Mouse (Mus musculus): ENCODE results near the gene Fam234b. TPM values are rescaled to one million over a fixed set of nuclear protein-coding genes. Genes with fewer than 3 reads are reported as not detected.

Fam234b gene
- polyA plus RNA-seq, 1 experiment, result 0.95 TPM

GRCm38 (mm10) chr6:135202668-135203067, 4.9 kb downstream of the Fam234b start:
- Histone ChIP-seq H3K4me3 (replicated peaks) (no peak overlapping the region), H3K27me3 (ENCODE audit: control insufficient read depth) (no peaks in the 10 kb centered on the region), H3K9me3 (ENCODE audit: control insufficient read depth, low read length) (no peaks in the 10 kb centered on the region), H3K4me1 (ENCODE audit: control insufficient read depth) (peaks cover 74% of the 10 kb centered on the region), H3K36me3 (ENCODE audit: control insufficient read depth) (peaks cover 68% of the 10 kb centered on the region)
- TF ChIP-seq GATA1 (IDR thresholded peaks at IDR 0.05; ENCODE audit: low read length), result no peak
- TF ChIP-seq TAL1 (IDR thresholded peaks at IDR 0.05; ENCODE audit: low read length), result no peak

GRCm38 (mm10) chr6:135203737-135204136, 6.0 kb downstream of the Fam234b start:
- peaks cover 77% of the 10 kb centered on the region for H3K36me3 ChIP-seq (ENCODE audit: control insufficient read depth)
- peaks cover 76% of the 10 kb centered on the region for H3K4me1 ChIP-seq (ENCODE audit: control insufficient read depth)
- no peaks in the 10 kb centered on the region for H3K27me3 ChIP-seq (ENCODE audit: control insufficient read depth)
- no peak overlapping the region for H3K4me3 ChIP-seq (replicated peaks)
- TF ChIP-seq TAL1 (IDR thresholded peaks at IDR 0.05; ENCODE audit: low read length), result no peak
- no peak for TF ChIP-seq GATA1 (IDR thresholded peaks at IDR 0.05; ENCODE audit: low read length)
- H3K9me3 ChIP-seq (ENCODE audit: control insufficient read depth, low read length), result no peaks in the 10 kb centered on the region

- Histone ChIP-seq H3K36me3 (ENCODE audit: control insufficient read depth) (peaks cover 81% of the 10 kb centered on the region), H3K9me3 (ENCODE audit: control insufficient read depth, low read length) (no peaks in the 10 kb centered on the region), H3K4me3 (replicated peaks) (no peak overlapping the region), H3K4me1 (ENCODE audit: control insufficient read depth) (peaks cover 72% of the 10 kb centered on the region), H3K27me3 (ENCODE audit: control insufficient read depth) (no peaks in the 10 kb centered on the region)
- TF ChIP-seq GATA1 (IDR thresholded peaks at IDR 0.05; ENCODE audit: low read length), result no peak
- TF ChIP-seq TAL1 (IDR thresholded peaks at IDR 0.05; ENCODE audit: low read length), result no peak
Observed at GRCm38 (mm10) chr6:135204869-135205268, 7.1 kb downstream of the Fam234b start.

- H3K9me3 ChIP-seq (ENCODE audit: control insufficient read depth, low read length), result no peaks in the 10 kb centered on the region
- peaks cover 71% of the 10 kb centered on the region for H3K4me1 ChIP-seq (ENCODE audit: control insufficient read depth)
- peaks cover 81% of the 10 kb centered on the region for H3K36me3 ChIP-seq (ENCODE audit: control insufficient read depth)
- H3K4me3 ChIP-seq (replicated peaks), result no peak overlapping the region
- no peak for TF ChIP-seq TAL1 (IDR thresholded peaks at IDR 0.05; ENCODE audit: low read length)
- no peak for TF ChIP-seq GATA1 (IDR thresholded peaks at IDR 0.05; ENCODE audit: low read length)
- H3K27me3 ChIP-seq (ENCODE audit: control insufficient read depth), result no peaks in the 10 kb centered on the region
Observed at GRCm38 (mm10) chr6:135205802-135206201, 8.0 kb downstream of the Fam234b start.

- H3K9me3 ChIP-seq (ENCODE audit: control insufficient read depth, low read length), result no peaks in the 10 kb centered on the region
- TF ChIP-seq GATA1 (IDR thresholded peaks at IDR 0.05; ENCODE audit: low read length), result no peak
- TF ChIP-seq TAL1 (IDR thresholded peaks at IDR 0.05; ENCODE audit: low read length), result no peak
- H3K36me3 ChIP-seq (ENCODE audit: control insufficient read depth), result peaks cover 81% of the 10 kb centered on the region
- H3K4me1 ChIP-seq (ENCODE audit: control insufficient read depth), result peaks cover 73% of the 10 kb centered on the region
- no peaks in the 10 kb centered on the region for H3K27me3 ChIP-seq (ENCODE audit: control insufficient read depth)
- no peak overlapping the region for H3K4me3 ChIP-seq (replicated peaks)
Observed at GRCm38 (mm10) chr6:135206909-135207308, 9.1 kb downstream of the Fam234b start.

- no peaks in the 10 kb centered on the region for H3K9me3 ChIP-seq (ENCODE audit: control insufficient read depth, low read length)
- H3K4me3 ChIP-seq (replicated peaks), result peak overlapping the region; percentile 33
- no peaks in the 10 kb centered on the region for H3K27me3 ChIP-seq (ENCODE audit: control insufficient read depth)
- H3K4me1 ChIP-seq (ENCODE audit: control insufficient read depth), result peaks cover 41% of the 10 kb centered on the region
- peaks cover 82% of the 10 kb centered on the region for H3K36me3 ChIP-seq (ENCODE audit: control insufficient read depth)
- TF ChIP-seq TAL1 (IDR thresholded peaks at IDR 0.05; ENCODE audit: low read length), result no peak
- TF ChIP-seq GATA1 (IDR thresholded peaks at IDR 0.05; ENCODE audit: low read length), result no peak
Observed at GRCm38 (mm10) chr6:135211169-135211568, 13.4 kb downstream of the Fam234b start.

- TF ChIP-seq TAL1 (IDR thresholded peaks at IDR 0.05; ENCODE audit: low read length) (no peak), GATA1 (IDR thresholded peaks at IDR 0.05; ENCODE audit: low read length) (no peak)
- Histone ChIP-seq H3K4me1 (ENCODE audit: control insufficient read depth) (peaks cover 42% of the 10 kb centered on the region), H3K9me3 (ENCODE audit: control insufficient read depth, low read length) (no peaks in the 10 kb centered on the region), H3K4me3 (replicated peaks) (no peak overlapping the region), H3K36me3 (ENCODE audit: control insufficient read depth) (peaks cover 82% of the 10 kb centered on the region), H3K27me3 (ENCODE audit: control insufficient read depth) (no peaks in the 10 kb centered on the region)
Observed at GRCm38 (mm10) chr6:135212666-135213065, 14.9 kb downstream of the Fam234b start.

GRCm38 (mm10) chr6:135218330-135218729, 20.6 kb downstream of the Fam234b start:
- Histone ChIP-seq H3K36me3 (ENCODE audit: control insufficient read depth) (peaks cover 91% of the 10 kb centered on the region), H3K4me3 (replicated peaks) (no peak overlapping the region)

GRCm38 (mm10) chr6:135219916-135220315, 22.1 kb downstream of the Fam234b start:
- Histone ChIP-seq H3K4me1 (ENCODE audit: control insufficient read depth) (peaks cover 9% of the 10 kb centered on the region), H3K9me3 (ENCODE audit: control insufficient read depth, low read length) (no peaks in the 10 kb centered on the region), H3K36me3 (ENCODE audit: control insufficient read depth) (peaks cover 99% of the 10 kb centered on the region), H3K27me3 (ENCODE audit: control insufficient read depth) (no peaks in the 10 kb centered on the region), H3K4me3 (replicated peaks) (no peak overlapping the region)
- TF ChIP-seq GATA1 (IDR thresholded peaks at IDR 0.05; ENCODE audit: low read length) (no peak), TAL1 (IDR thresholded peaks at IDR 0.05; ENCODE audit: low read length) (no peak)

More at GRCm38 (mm10) chr6:135218330-135218729, 20.6 kb downstream of the Fam234b start:
- Histone ChIP-seq H3K4me1 (ENCODE audit: control insufficient read depth) (peaks cover 9% of the 10 kb centered on the region), H3K27me3 (ENCODE audit: control insufficient read depth) (no peaks in the 10 kb centered on the region), H3K9me3 (ENCODE audit: control insufficient read depth, low read length) (no peaks in the 10 kb centered on the region)
- TF ChIP-seq GATA1 (IDR thresholded peaks at IDR 0.05; ENCODE audit: low read length) (no peak), TAL1 (IDR thresholded peaks at IDR 0.05; ENCODE audit: low read length) (no peak)
